Mouse (Mus musculus) neural tube, embryonic 11.5 days (tissue): ENCODE data around the gene Hip1. TPM values are rescaled to one million over a fixed set of nuclear protein-coding genes. Genes with fewer than 3 reads are reported as not detected.
"Not testable (repeated sequence)": the region's sequence is repeated elsewhere in the genome, so short reads cannot be mapped to it uniquely, and the experiment has no call there.

Source experiments
- ATAC-seq: fragments of 200-750 bp; cut with Nextera tagmentation; 2 replicates; pipeline ENCODE4 v1.8.0; 2017; ENCODE audit warnings: moderate number of reproducible peaks, mild to moderate bottlenecking, moderate TSS enrichment, moderate library complexity; ENCODE audit not compliant: insufficient read depth, low FRiP score, low TSS enrichment
- DNase-seq: peaks from one replicate; pipeline ENCODE4 v3.0.0-alpha.2; 2015; ENCODE audit warnings: low spot score
- H3K27ac ChIP-seq: fragments of 300-500 bp; sonication (generic); 2 replicates; pipeline ENCODE4 v1.5.1; 2014; ENCODE audit warnings: low read depth, mild to moderate bottlenecking, low read length
- H3K27me3 ChIP-seq: fragments of 300-500 bp; sonication (generic); 2 replicates; pipeline ENCODE4 v1.6.1; 2014; ENCODE audit warnings: mild to moderate bottlenecking, low read length, mixed read lengths; ENCODE audit not compliant: control insufficient read depth, insufficient read depth
- H3K36me3 ChIP-seq: fragments of 300-500 bp; sonication (generic); 2 replicates; pipeline ENCODE4 v1.6.1; 2014; ENCODE audit warnings: mild to moderate bottlenecking, low read length, moderate library complexity, mixed read lengths; ENCODE audit not compliant: control insufficient read depth, insufficient read depth
- H3K4me1 ChIP-seq: fragments of 300-500 bp; sonication (generic); 2 replicates; pipeline ENCODE4 v1.6.1; 2014; ENCODE audit warnings: low read length, mixed read lengths; ENCODE audit not compliant: control insufficient read depth, insufficient read depth
- H3K4me2 ChIP-seq: fragments of 300-500 bp; sonication (generic); 2 replicates; pipeline ENCODE4 v1.6.1; 2014; ENCODE audit warnings: low read depth, mild to moderate bottlenecking, moderate library complexity
- H3K4me3 ChIP-seq: fragments of 300-500 bp; sonication (generic); 2 replicates; pipeline ENCODE4 v1.5.1; 2014; ENCODE audit warnings: low read depth, low read length
- H3K9ac ChIP-seq: fragments of 300-500 bp; sonication (generic); 2 replicates; pipeline ENCODE4 v1.6.1; 2014; ENCODE audit warnings: mild to moderate bottlenecking, low read length
- H3K9me3 ChIP-seq: fragments of 300-500 bp; sonication (generic); 2 replicates; pipeline ENCODE4 v1.6.1; 2016; ENCODE audit warnings: low read length; ENCODE audit not compliant: control insufficient read depth
- WGBS: fragments of 180-500 bp; shearing (Covaris S2); extraction: QIAGEN DNeasy Blood & Tissue Kit; methylation state at CpG from one replicate; pipeline ENCODE4 v1.1.7; 2014; 5-methylcytosine and 5-hydroxymethylcytosine counted together
- polyA plus RNA-seq: library from polyadenylated mRNA; unstranded; fragments of >200 nt; fragmentation: Nextera tagmentation; extraction: Ambion mirVana; gene quantifications from 2 replicates; pipeline ENCODE4 v1.2.1, GENCODE M21; 2014

Gene Hip1
- polyA plus RNA-seq, 1 experiment from 2014 or later = 57.3 TPM

GRCm38 (mm10) chr5:135456515-135456914 is 88.4 kb downstream of the Hip1 start:
- Histone ChIP-seq H3K27ac (no peak overlapping the region), H3K4me2 (no peak overlapping the region), H3K9ac (no peak overlapping the region), H3K27me3 (no peaks in the 10 kb centered on the region), H3K4me3 (no peak overlapping the region), H3K36me3 (peaks cover 18% of the 10 kb centered on the region), H3K4me1 (peaks cover 3% of the 10 kb centered on the region; the same call in 1 of the 2 replicates), H3K9me3 (peaks cover 2% of the 10 kb centered on the region; the same call in 1 of the 2 replicates)
- ATAC-seq (no peak), DNase-seq (no peak)
- WGBS = 96% methylated on average over 9 of the region's 9 CpGs

- H3K4me1 ChIP-seq = no peaks in the 10 kb centered on the region
- no peaks in the 10 kb centered on the region for H3K27me3 ChIP-seq
- peaks cover 2% of the 10 kb centered on the region; the same call in 1 of the 2 replicates for H3K9me3 ChIP-seq
- 100% methylated on average over 2 of the region's 2 CpGs for WGBS
- no peak for ATAC-seq
- no peak overlapping the region for H3K9ac ChIP-seq
- peaks cover 18% of the 10 kb centered on the region for H3K36me3 ChIP-seq
- no peak overlapping the region for H3K27ac ChIP-seq
- DNase-seq = no peak
- H3K4me2 ChIP-seq = no peak overlapping the region
- no peak overlapping the region for H3K4me3 ChIP-seq
These were observed 90.7 kb downstream of the Hip1 start for GRCm38 (mm10) chr5:135454256-135454655.

GRCm38 (mm10) chr5:135451559-135451958 is 93.4 kb downstream of the Hip1 start:
- H3K9ac ChIP-seq, H3K4me1 ChIP-seq, DNase-seq, H3K4me3 ChIP-seq, H3K4me2 ChIP-seq, H3K27me3 ChIP-seq, ATAC-seq, H3K9me3 ChIP-seq, H3K27ac ChIP-seq: not testable (repeated sequence)
- H3K36me3 ChIP-seq = peaks cover 12% of the 10 kb centered on the region
- 87% methylated on average over 5 of the region's 5 CpGs for WGBS

GRCm38 (mm10) chr5:135451100-135451499 is 93.8 kb downstream of the Hip1 start:
- Histone ChIP-seq H3K9ac (no peak overlapping the region), H3K36me3 (peaks cover 12% of the 10 kb centered on the region)
- no peak for DNase-seq

GRCm38 (mm10) chr5:135445755-135446154 is 99.2 kb downstream of the Hip1 start:
- Histone ChIP-seq H3K9ac (no peak overlapping the region), H3K27ac (no peak overlapping the region), H3K36me3 (peaks cover 8% of the 10 kb centered on the region), H3K4me2 (no peak overlapping the region), H3K4me1 (no peaks in the 10 kb centered on the region), H3K9me3 (no peaks in the 10 kb centered on the region), H3K4me3 (no peak overlapping the region), H3K27me3 (no peaks in the 10 kb centered on the region)
- 97% methylated on average over 8 of the region's 8 CpGs for WGBS
- DNase-seq = no peak
- ATAC-seq = no peak

More at GRCm38 (mm10) chr5:135451100-135451499, 93.8 kb downstream of the Hip1 start:
- 92% methylated on average over 8 of the region's 8 CpGs for WGBS
- Histone ChIP-seq H3K4me2 (no peak overlapping the region), H3K4me3 (no peak overlapping the region), H3K4me1 (no peaks in the 10 kb centered on the region), H3K27me3 (no peaks in the 10 kb centered on the region), H3K27ac (no peak overlapping the region), H3K9me3 (peaks cover 2% of the 10 kb centered on the region; the same call in 1 of the 2 replicates)
- no peak for ATAC-seq

GRCm38 (mm10) chr5:135442430-135442829 is 102.5 kb downstream of the Hip1 start:
- Histone ChIP-seq H3K9ac (no peak overlapping the region), H3K36me3 (peaks cover 5% of the 10 kb centered on the region), H3K4me2 (no peak overlapping the region), H3K27me3 (no peaks in the 10 kb centered on the region), H3K9me3 (no peaks in the 10 kb centered on the region), H3K4me1 (no peaks in the 10 kb centered on the region), H3K4me3 (no peak overlapping the region), H3K27ac (no peak overlapping the region)
- no peak for DNase-seq
- no peak for ATAC-seq
- 83% methylated on average over 7 of the region's 7 CpGs for WGBS

- no peaks in the 10 kb centered on the region for H3K4me1 ChIP-seq
- H3K27me3 ChIP-seq = no peaks in the 10 kb centered on the region
- no peak overlapping the region for H3K4me2 ChIP-seq
- no peak overlapping the region for H3K4me3 ChIP-seq
- no peak for DNase-seq
- WGBS = 95% methylated on average over 10 of the region's 10 CpGs
- no peak overlapping the region for H3K9ac ChIP-seq
- peaks cover 22% of the 10 kb centered on the region for H3K36me3 ChIP-seq
- ATAC-seq = no peak
- no peaks in the 10 kb centered on the region for H3K9me3 ChIP-seq
- H3K27ac ChIP-seq = no peak overlapping the region
These were observed 109.9 kb downstream of the Hip1 start for GRCm38 (mm10) chr5:135435039-135435438.

- Histone ChIP-seq H3K4me1 (no peaks in the 10 kb centered on the region), H3K9ac (no peak overlapping the region), H3K27ac (no peak overlapping the region), H3K27me3 (no peaks in the 10 kb centered on the region), H3K4me3 (no peak overlapping the region), H3K9me3 (no peaks in the 10 kb centered on the region), H3K4me2 (no peak overlapping the region), H3K36me3 (peaks cover 26% of the 10 kb centered on the region)
- DNase-seq (no peak), ATAC-seq (no peak)
- whole genome bisulfite sequencing = 96% methylated on average over 4 of the region's 4 CpGs
These were observed 111.1 kb downstream of the Hip1 start for GRCm38 (mm10) chr5:135433861-135434260.

GRCm38 (mm10) chr5:135431111-135431510 is 113.8 kb downstream of the Hip1 start:
- Histone ChIP-seq H3K4me3 (no peak overlapping the region), H3K9ac (no peak overlapping the region), H3K4me1 (no peaks in the 10 kb centered on the region), H3K9me3 (no peaks in the 10 kb centered on the region), H3K4me2 (no peak overlapping the region), H3K27me3 (no peaks in the 10 kb centered on the region), H3K27ac (no peak overlapping the region), H3K36me3 (peaks cover 29% of the 10 kb centered on the region)
- ATAC-seq (no peak), DNase-seq (no peak)
- WGBS = 88% methylated on average over 6 of the region's 6 CpGs
